Comparison of ENCODE assay signal across 23 mouse cellular contexts in the genomic region with DNA sequence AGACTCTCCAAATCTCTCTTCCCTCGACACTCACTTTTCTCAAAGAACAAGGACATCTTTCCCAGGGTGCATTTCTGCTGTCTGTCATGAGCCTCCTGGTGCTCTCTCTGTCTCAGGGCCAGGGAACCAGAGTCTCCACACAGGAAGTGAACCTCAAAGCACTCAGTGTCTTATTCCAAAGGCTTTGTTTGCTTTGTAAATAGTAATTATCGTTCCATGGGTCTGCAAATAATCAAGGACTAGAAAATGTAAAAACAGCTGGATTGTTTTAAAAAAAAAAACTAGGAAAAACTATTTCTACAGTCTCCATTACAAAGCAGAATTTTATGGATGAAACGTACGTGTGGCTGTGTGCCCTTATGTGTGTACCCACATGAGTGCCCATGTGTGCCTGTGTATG. TPM values are rescaled to one million over a fixed set of nuclear protein-coding genes. Genes with fewer than 3 reads are reported as not detected.
DNase-seq lines count a peak whose midpoint lies in the region; ATAC-seq and TF ChIP-seq lines count a peak whose summit lies in the region.
"Had no signal": no experiment of that assay in that cellular context is flagged by ENCODE, and none has a peak within 500 bp of the region (broad histone marks: within the 10 kb centered on the region; RNA-seq: fewer than 3 reads in every experiment).

No protein-coding gene starts in this region.

- no peak overlapping the region for H3K4me2 ChIP-seq in forebrain, embryonic 13.5 days
- H3K4me2 ChIP-seq in kidney, embryonic 16.5 days (replicated peaks; ENCODE audit: low read depth, low read length) = no peak overlapping the region
- no peak overlapping the region for H3K4me2 ChIP-seq in CH12.LX (ENCODE audit: insufficient read depth, low read depth, poor library complexity, severe bottlenecking)
- no peak overlapping the region for H3K4me2 ChIP-seq in embryonic facial prominence, embryonic 13.5 days
- H3K4me2 ChIP-seq: heart, embryonic 15.5 days; hindbrain, embryonic 13.5 days; midbrain, embryonic 13.5 days had no signal

- peaks cover 41% of the 10 kb centered on the region for H3K4me1 ChIP-seq in forebrain, embryonic 10.5 days
- H3K4me1 ChIP-seq in forebrain, embryonic 13.5 days = no peaks in the 10 kb centered on the region
- peaks cover 7% of the 10 kb centered on the region for H3K4me1 ChIP-seq in kidney, embryonic 16.5 days (ENCODE audit: insufficient read depth, low read length)
- H3K4me1 ChIP-seq in CH12.LX (ENCODE audit: control insufficient read depth in 1 of 2, insufficient read depth in 2 of 2) = peaks cover 48 to 75% of the 10 kb centered on the region in 2 experiments
- H3K4me1 ChIP-seq in embryonic facial prominence, embryonic 13.5 days = peaks cover 40% of the 10 kb centered on the region

- H3K4me3 ChIP-seq in forebrain, embryonic 10.5 days = no peak overlapping the region
- H3K4me3 ChIP-seq in forebrain, embryonic 13.5 days = no peak overlapping the region
- H3K4me3 ChIP-seq in kidney, embryonic 16.5 days (ENCODE audit: low read length) = no peak overlapping the region
- H3K4me3 ChIP-seq in CH12.LX (replicated peaks in 1 of 3; ENCODE audit: low read depth in 2 of 3, low read length in 2 of 3, poor library complexity in 1 of 3) = peak overlapping the region in 1 of 3 experiments; percentile 38
- no peak overlapping the region for H3K4me3 ChIP-seq in embryonic facial prominence, embryonic 13.5 days
- H3K4me3 ChIP-seq: erythroblast, embryonic 14.5 days; heart, adult 2 months; heart, embryonic 15.5 days; hindbrain, embryonic 13.5 days; midbrain, embryonic 13.5 days had no signal

- no peaks in the 10 kb centered on the region for H3K27me3 ChIP-seq in forebrain, embryonic 10.5 days (ENCODE audit: poor library complexity, severe bottlenecking)
- H3K27me3 ChIP-seq in forebrain, embryonic 13.5 days = no peaks in the 10 kb centered on the region
- H3K27me3 ChIP-seq in kidney, embryonic 16.5 days (ENCODE audit: insufficient read depth, low read length) = no peaks in the 10 kb centered on the region
- no peaks in the 10 kb centered on the region for H3K27me3 ChIP-seq in CH12.LX (replicated peaks)
- no peaks in the 10 kb centered on the region for H3K27me3 ChIP-seq in embryonic facial prominence, embryonic 13.5 days
- H3K27me3 ChIP-seq: heart, embryonic 15.5 days; hindbrain, embryonic 13.5 days; midbrain, embryonic 13.5 days had no signal

- TF ChIP-seq EP300 in CH12.LX (IDR thresholded peaks at IDR 0.05; ENCODE audit: low read length) = no peak

- WGBS in forebrain, embryonic 10.5 days = 73% methylated on average over 4 of the region's 4 CpGs
- WGBS in forebrain, embryonic 13.5 days = 82% methylated on average over 4 of the region's 4 CpGs
- 34% methylated on average over 4 of the region's 4 CpGs for WGBS in kidney, embryonic 16.5 days
- 22% methylated on average over 4 of the region's 4 CpGs for WGBS in embryonic facial prominence, embryonic 13.5 days

- DNase-seq in forebrain, embryonic 10.5 days (ENCODE audit: extremely low spot score, low spot score) = no peak
- no peak for DNase-seq in kidney, adult 9 months
- DNase-seq in CH12.LX (ENCODE audit: extremely low read depth) = no peak
- DNase-seq in cerebellum, adult 11-12 months = no peak
- DNase-seq in left cerebral cortex, postnatal 25 days (ENCODE audit: low spot score in 2 of 2) = no peak
- DNase-seq: adrenal gland, postnatal 36 days; cerebellum, adult 9-11 months; gastrocnemius, postnatal 36 days; heart, adult 2 months; heart, postnatal 36 days; kidney, postnatal 25 days; thymus, adult 18-20 months; thymus, postnatal 4 days had no signal

- dilution Hi-C loops in CH12.LX (cut with MboI; ENCODE audit: extremely low pct_ligation_motif_present, extremely low pct_unique_long_range_greater_than_20kb, low sequenced_read_pairs) = no loop called here

- no peak for ATAC-seq in forebrain, embryonic 13.5 days
- ATAC-seq in kidney, embryonic 16.5 days (ENCODE audit: low FRiP score, low TSS enrichment) = no peak
- ATAC-seq in embryonic facial prominence, embryonic 13.5 days (ENCODE audit: insufficient number of reproducible peaks, insufficient read depth, low FRiP score, low TSS enrichment, low read depth) = no peak
- ATAC-seq: CD4-positive, CD25-positive, alpha-beta regulatory T cell, adult 4 months; forebrain, embryonic 16.5 days; lung, postnatal 0 days; midbrain, embryonic 13.5 days had no signal

- TF ChIP-seq CTCF in CH12.LX (conservative IDR thresholded peaks at IDR 0.05 in 1 of 2, IDR thresholded peaks at IDR 0.05 in 1 of 2; ENCODE audit: low read depth in 2 of 2, low read length in 2 of 2) = no peak

- H3K36me3 ChIP-seq in forebrain, embryonic 10.5 days (replicated peaks) = peaks cover 4% of the 10 kb centered on the region; the same call in 1 of the 2 replicates
- no peaks in the 10 kb centered on the region for H3K36me3 ChIP-seq in forebrain, embryonic 13.5 days (ENCODE audit: poor library complexity, severe bottlenecking)
- no peaks in the 10 kb centered on the region for H3K36me3 ChIP-seq in kidney, embryonic 16.5 days (ENCODE audit: insufficient read depth, low read length)
- H3K36me3 ChIP-seq in CH12.LX (replicated peaks in 1 of 2; ENCODE audit: control insufficient read depth in 1 of 2, insufficient read depth in 1 of 2, low read length in 1 of 2) = no peaks in the 10 kb centered on the region
- no peaks in the 10 kb centered on the region for H3K36me3 ChIP-seq in embryonic facial prominence, embryonic 13.5 days
- H3K36me3 ChIP-seq: heart, embryonic 15.5 days had no signal

- TF ChIP-seq POLR2A in CH12.LX (IDR thresholded peaks at IDR 0.05; ENCODE audit: low read depth, low read length) = no peak

- H3K27ac ChIP-seq in forebrain, embryonic 10.5 days = peak overlapping the region; percentile 71
- no peak overlapping the region for H3K27ac ChIP-seq in forebrain, embryonic 13.5 days
- H3K27ac ChIP-seq in kidney, embryonic 16.5 days (ENCODE audit: low read length) = peak overlapping the region; percentile 43
- peak overlapping the region; percentile 80 for H3K27ac ChIP-seq in CH12.LX (ENCODE audit: insufficient read depth, low read depth)
- H3K27ac ChIP-seq in embryonic facial prominence, embryonic 13.5 days = peak overlapping the region; percentile 85
- H3K27ac ChIP-seq: heart, adult 2 months; heart, embryonic 15.5 days; hindbrain, embryonic 13.5 days; midbrain, embryonic 13.5 days had no signal

- peaks cover 8% of the 10 kb centered on the region for H3K9me3 ChIP-seq in forebrain, embryonic 10.5 days
- H3K9me3 ChIP-seq in forebrain, embryonic 13.5 days (replicated peaks) = peaks cover 6% of the 10 kb centered on the region; the same call in 1 of the 2 replicates
- H3K9me3 ChIP-seq in kidney, embryonic 16.5 days (ENCODE audit: low read length) = peaks cover 7% of the 10 kb centered on the region
- peaks cover 15% of the 10 kb centered on the region for H3K9me3 ChIP-seq in CH12.LX (replicated peaks; ENCODE audit: low read length)
- 0 out of 2 replicates have a peak, but pooled peaks cover 4% of the 10 kb centered on the region for H3K9me3 ChIP-seq in embryonic facial prominence, embryonic 13.5 days
- H3K9me3 ChIP-seq: heart, embryonic 15.5 days had no signal

- in situ Hi-C loops in CH12.LX (cut with MboI; ENCODE audit: low pct_ligation_motif_present, low pct_unique_long_range_greater_than_20kb, low sequenced_read_pairs) = loop anchor here (5.0 kb wide), 1 partner anchor 68 kb away; no protein-coding TSS in a partner anchor

- no peak overlapping the region for H3K9ac ChIP-seq in forebrain, embryonic 13.5 days
- H3K9ac ChIP-seq in kidney, embryonic 16.5 days (replicated peaks; ENCODE audit: low read length) = no peak overlapping the region
- H3K9ac ChIP-seq in CH12.LX (ENCODE audit: insufficient read depth, low read depth) = no peak overlapping the region; the same call in 1 of the 2 replicates
- no peak overlapping the region for H3K9ac ChIP-seq in embryonic facial prominence, embryonic 13.5 days
- H3K9ac ChIP-seq: heart, embryonic 15.5 days; hindbrain, embryonic 13.5 days; midbrain, embryonic 13.5 days had no signal

- TF ChIP-seq RAD21 in CH12.LX (IDR thresholded peaks at IDR 0.05; ENCODE audit: low read depth, low read length) = no peak

- no peaks in the 10 kb centered on the region for H3K79me2 ChIP-seq in CH12.LX (replicated peaks; ENCODE audit: control insufficient read depth, extremely low read depth, insufficient read depth, poor library complexity, severe bottlenecking)

- intact Hi-C loops in left cerebral cortex, postnatal 25 days (cut with DNase I) = no loop called here

TF ChIP-seq in CH12.LX, 34 proteins besides CTCF, POLR2A, EP300 and RAD21 (continues in another document):
- TF ChIP-seq ZMIZ1 (IDR thresholded peaks at IDR 0.05; ENCODE audit: low read depth, low read length) = no peak
- TF ChIP-seq USF1 (IDR thresholded peaks at IDR 0.05; ENCODE audit: low read depth, low read length) = no peak
- no peak for TF ChIP-seq MAFK (IDR thresholded peaks at IDR 0.05; ENCODE audit: insufficient replicate concordance, low read length)
- TF ChIP-seq MAZ (IDR thresholded peaks at IDR 0.05; ENCODE audit: low read depth, low read length) = no peak
- TF ChIP-seq CHD1 (IDR thresholded peaks at IDR 0.05; ENCODE audit: low read depth, low read length) = no peak
- no peak for TF ChIP-seq GABPA (IDR thresholded peaks at IDR 0.05; ENCODE audit: insufficient replicate concordance, low read depth, low read length)
- no peak for TF ChIP-seq HCFC1 (IDR thresholded peaks at IDR 0.05; ENCODE audit: low read depth, low read length)
- TF ChIP-seq IRF4 (IDR thresholded peaks at IDR 0.05; ENCODE audit: low read depth, low read length) = no peak
- no peak for TF ChIP-seq ELF1 (IDR thresholded peaks at IDR 0.05; ENCODE audit: low read depth, low read length)
- no peak for TF ChIP-seq ZNF384 (IDR thresholded peaks at IDR 0.05; ENCODE audit: low read depth, low read length)
- TF ChIP-seq MEF2A (IDR thresholded peaks at IDR 0.05; ENCODE audit: borderline replicate concordance, low read depth, low read length) = no peak
- no peak for TF ChIP-seq MYC (IDR thresholded peaks at IDR 0.05; ENCODE audit: low read depth, low read length)
- no peak for TF ChIP-seq SMC3 (IDR thresholded peaks at IDR 0.05; ENCODE audit: low read depth, low read length)
- no peak for TF ChIP-seq E2F4 (IDR thresholded peaks at IDR 0.05; ENCODE audit: insufficient replicate concordance, low read depth, low read length)
- TF ChIP-seq TBP (conservative IDR thresholded peaks at IDR 0.05; ENCODE audit: low read depth, low read length) = no peak

RNA-seq across cellular contexts. Expression of a gene that starts 18.0 kb away (rescaled TPM):
- 50.4 and 53.9 TPM in 2 replicates for polyA plus RNA-seq in forebrain, embryonic 10.5 days (2016; fragmentation: Nextera tagmentation; extraction: Ambion mirVana)
- 8.5 and 9.2 TPM in 2 replicates for polyA plus RNA-seq in forebrain, embryonic 13.5 days (2015; fragmentation: Nextera tagmentation; extraction: Ambion mirVana)
- polyA plus RNA-seq in kidney, embryonic 16.5 days (2015; fragmentation: Nextera tagmentation; extraction: Ambion mirVana) = 59.8 and 61.8 TPM in 2 replicates
- total RNA-seq in CH12.LX (2012; rRNA removed) (5.9 and 8.6 TPM in 2 replicates), CH12.LX (2014; rRNA removed) (6.6 and 7.5 TPM in 2 replicates)
- polyA plus RNA-seq in CH12.LX (2012; ENCODE audit: insufficient read length, low read depth) = 30.4 and 33.4 TPM in 2 replicates
- polyA plus RNA-seq in embryonic facial prominence, embryonic 13.5 days (2015; fragmentation: Nextera tagmentation; extraction: Ambion mirVana) = 147 and 152 TPM in 2 replicates
- total RNA-seq in left cerebral cortex, postnatal 25 days (2021) = 1 to 10 TPM; 6.2 to 7.1 TPM
- polyA plus RNA-seq: CD4-positive, CD25-positive, alpha-beta regulatory T cell, adult 4 months had no signal
